Comparison of ENCODE assay signal across 12 mouse cellular contexts in the genomic region with DNA sequence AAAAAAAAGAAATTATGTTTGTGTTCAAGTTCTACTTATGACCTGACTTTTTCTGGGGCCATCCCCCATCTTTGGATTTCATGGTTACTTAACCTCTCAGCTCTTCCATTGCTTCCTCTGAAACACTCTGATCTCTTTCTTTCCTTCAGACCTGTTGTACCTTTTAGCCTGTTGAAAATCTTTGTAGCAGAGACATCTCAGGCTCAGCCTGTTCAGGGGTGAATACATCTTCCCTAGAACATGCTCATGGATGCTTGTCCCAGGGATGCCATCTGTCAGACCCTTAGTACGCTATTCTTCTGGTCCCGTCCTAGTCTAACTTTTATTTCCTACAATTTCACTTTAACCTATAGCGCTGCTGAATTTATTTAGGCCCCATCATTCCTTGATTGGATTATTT. TPM values are rescaled to one million over a fixed set of nuclear protein-coding genes. Genes with fewer than 3 reads are reported as not detected.
DNase-seq lines count a peak whose midpoint lies in the region; ATAC-seq and TF ChIP-seq lines count a peak whose summit lies in the region.
"Had no signal": no experiment of that assay in that cellular context is flagged by ENCODE, and none has a peak within 500 bp of the region (broad histone marks: within the 10 kb centered on the region; RNA-seq: fewer than 3 reads in every experiment).

No protein-coding gene starts in this region.

- no peak for TF ChIP-seq POLR2A in lung, adult 2 months (IDR thresholded peaks at IDR 0.05; ENCODE audit: borderline replicate concordance, extremely low read depth, low read depth, low read length)

- 0 out of 2 replicates have a peak overlapping the region, but pooled peaks have one; percentile 93 for H3K27ac ChIP-seq in hindbrain, embryonic 14.5 days
- no peak overlapping the region for H3K27ac ChIP-seq in hindbrain, embryonic 11.5 days (ENCODE audit: low read depth, low read length)
- no peak overlapping the region for H3K27ac ChIP-seq in lung, embryonic 14.5 days (ENCODE audit: low read depth)
- H3K27ac ChIP-seq in embryonic facial prominence, embryonic 14.5 days (replicated peaks; ENCODE audit: low read depth, low read length) = 0 out of 2 replicates have a peak overlapping the region, but pooled peaks have one; percentile 94
- H3K27ac ChIP-seq in midbrain, embryonic 13.5 days = no peak overlapping the region
- H3K27ac ChIP-seq: liver, embryonic 15.5 days had no signal

- H3K27me3 ChIP-seq in hindbrain, embryonic 14.5 days (ENCODE audit: control insufficient read depth, insufficient read depth, low read length) = no peaks in the 10 kb centered on the region
- no peaks in the 10 kb centered on the region for H3K27me3 ChIP-seq in hindbrain, embryonic 11.5 days (ENCODE audit: control insufficient read depth, insufficient read depth, low read length)
- H3K27me3 ChIP-seq in lung, embryonic 14.5 days (ENCODE audit: insufficient read depth, low read length) = no peaks in the 10 kb centered on the region
- no peaks in the 10 kb centered on the region for H3K27me3 ChIP-seq in embryonic facial prominence, embryonic 14.5 days (replicated peaks; ENCODE audit: control insufficient read depth, insufficient read depth, low read length)
- peaks cover 8% of the 10 kb centered on the region for H3K27me3 ChIP-seq in midbrain, embryonic 13.5 days

- no peak for DNase-seq in hindbrain, embryonic 14.5 days (ENCODE audit: low spot score)
- no peak for DNase-seq in hindbrain, embryonic 11.5 days (ENCODE audit: low spot score)
- no peak for DNase-seq in lung, embryonic 14.5 days
- DNase-seq in lung, adult 2 months = no peak
- DNase-seq in embryonic facial prominence, embryonic 14.5 days (ENCODE audit: low spot score) = no peak
- DNase-seq in right cerebral cortex, postnatal 36 days (ENCODE audit: low spot score in 2 of 2) = no peak

- H3K4me2 ChIP-seq in hindbrain, embryonic 14.5 days (replicated peaks) = no peak overlapping the region
- no peak overlapping the region for H3K4me2 ChIP-seq in hindbrain, embryonic 11.5 days (replicated peaks; ENCODE audit: low read depth, low read length)
- H3K4me2 ChIP-seq in lung, embryonic 14.5 days = peak overlapping the region; percentile 67; the same call in 1 of the 2 replicates
- no peak overlapping the region; the same call in 1 of the 2 replicates for H3K4me2 ChIP-seq in embryonic facial prominence, embryonic 14.5 days (ENCODE audit: low read depth, low read length)
- 0 out of 2 replicates have a peak overlapping the region, but pooled peaks have one; percentile 65 for H3K4me2 ChIP-seq in midbrain, embryonic 13.5 days (replicated peaks)

- no peak for TF ChIP-seq CTCF in lung, embryonic 14.5 days (IDR thresholded peaks at IDR 0.05; ENCODE audit: low read depth)
- TF ChIP-seq CTCF in lung, adult 2 months (IDR thresholded peaks at IDR 0.05; ENCODE audit: insufficient read depth, low read length) = no peak

- H3K4me3 ChIP-seq in hindbrain, embryonic 14.5 days (replicated peaks; ENCODE audit: low read length) = 0 out of 2 replicates have a peak overlapping the region, but pooled peaks have one; percentile 95
- no peak overlapping the region for H3K4me3 ChIP-seq in hindbrain, embryonic 11.5 days (ENCODE audit: low read depth, low read length)
- H3K4me3 ChIP-seq in lung, embryonic 14.5 days (ENCODE audit: low read depth, low read length) = no peak overlapping the region
- no peak overlapping the region for H3K4me3 ChIP-seq in lung, adult 2 months (replicated peaks; ENCODE audit: extremely low read depth, low read depth, low read length)
- no peak overlapping the region for H3K4me3 ChIP-seq in embryonic facial prominence, embryonic 14.5 days (ENCODE audit: low read depth, low read length)
- no peak overlapping the region for H3K4me3 ChIP-seq in midbrain, embryonic 13.5 days (replicated peaks)

- H3K4me1 ChIP-seq in hindbrain, embryonic 14.5 days (replicated peaks; ENCODE audit: control insufficient read depth, insufficient read depth, low read length) = peaks cover 25% of the 10 kb centered on the region
- H3K4me1 ChIP-seq in hindbrain, embryonic 11.5 days (replicated peaks; ENCODE audit: control insufficient read depth, insufficient read depth, low read length) = peaks cover 5% of the 10 kb centered on the region
- peaks cover 18% of the 10 kb centered on the region for H3K4me1 ChIP-seq in lung, embryonic 14.5 days (ENCODE audit: insufficient read depth)
- H3K4me1 ChIP-seq in lung, adult 2 months (ENCODE audit: control insufficient read depth, insufficient read depth, low read length) = peaks cover 7% of the 10 kb centered on the region; the same call in 1 of the 2 replicates
- H3K4me1 ChIP-seq in embryonic facial prominence, embryonic 14.5 days (ENCODE audit: control insufficient read depth, insufficient read depth, low read length) = peaks cover 14% of the 10 kb centered on the region
- H3K4me1 ChIP-seq in midbrain, embryonic 13.5 days (replicated peaks) = peaks cover 41% of the 10 kb centered on the region

- no peaks in the 10 kb centered on the region for H3K36me3 ChIP-seq in hindbrain, embryonic 14.5 days (replicated peaks; ENCODE audit: control insufficient read depth, insufficient read depth)
- no peaks in the 10 kb centered on the region for H3K36me3 ChIP-seq in hindbrain, embryonic 11.5 days (ENCODE audit: control insufficient read depth, insufficient read depth, low read length)
- no peaks in the 10 kb centered on the region for H3K36me3 ChIP-seq in lung, embryonic 14.5 days (ENCODE audit: insufficient read depth)
- no peaks in the 10 kb centered on the region for H3K36me3 ChIP-seq in embryonic facial prominence, embryonic 14.5 days (ENCODE audit: control insufficient read depth, insufficient read depth, low read length)
- no peaks in the 10 kb centered on the region for H3K36me3 ChIP-seq in midbrain, embryonic 13.5 days
- H3K36me3 ChIP-seq: liver, embryonic 15.5 days; midbrain, embryonic 12.5 days had no signal

- H3K9ac ChIP-seq in hindbrain, embryonic 14.5 days = no peak overlapping the region
- H3K9ac ChIP-seq in hindbrain, embryonic 11.5 days (ENCODE audit: low read depth, low read length) = no peak overlapping the region
- no peak overlapping the region for H3K9ac ChIP-seq in lung, embryonic 14.5 days
- no peak overlapping the region for H3K9ac ChIP-seq in embryonic facial prominence, embryonic 14.5 days (ENCODE audit: low read depth, low read length)
- H3K9ac ChIP-seq in midbrain, embryonic 13.5 days (replicated peaks) = no peak overlapping the region

- no peaks in the 10 kb centered on the region for H3K9me3 ChIP-seq in hindbrain, embryonic 14.5 days (ENCODE audit: control insufficient read depth, low read length)
- no peaks in the 10 kb centered on the region for H3K9me3 ChIP-seq in hindbrain, embryonic 11.5 days (ENCODE audit: control insufficient read depth, low read length)
- no peaks in the 10 kb centered on the region for H3K9me3 ChIP-seq in lung, embryonic 14.5 days (ENCODE audit: low read depth, low read length)
- no peaks in the 10 kb centered on the region for H3K9me3 ChIP-seq in embryonic facial prominence, embryonic 14.5 days (ENCODE audit: control insufficient read depth, low read length)
- no peaks in the 10 kb centered on the region for H3K9me3 ChIP-seq in midbrain, embryonic 13.5 days
- H3K9me3 ChIP-seq: liver, embryonic 15.5 days; midbrain, embryonic 12.5 days had no signal

- no peak for ATAC-seq in hindbrain, embryonic 14.5 days (ENCODE audit: low FRiP score)
- ATAC-seq in hindbrain, embryonic 11.5 days (ENCODE audit: low FRiP score) = no peak
- ATAC-seq in lung, embryonic 14.5 days (ENCODE audit: insufficient read depth) = no peak
- ATAC-seq in embryonic facial prominence, embryonic 14.5 days (ENCODE audit: low read depth) = no peak
- ATAC-seq in midbrain, embryonic 13.5 days = no peak

- WGBS in hindbrain, embryonic 14.5 days = 81% methylated on average over 3 of the region's 3 CpGs
- WGBS in hindbrain, embryonic 11.5 days = 73% methylated on average over 3 of the region's 3 CpGs
- WGBS in lung, embryonic 14.5 days = 71% methylated on average over 3 of the region's 3 CpGs
- WGBS in lung, adult 2 months = 82% methylated on average over 3 of the region's 3 CpGs
- 70% methylated on average over 3 of the region's 3 CpGs for WGBS in embryonic facial prominence, embryonic 14.5 days
- WGBS in midbrain, embryonic 13.5 days = 80% methylated on average over 3 of the region's 3 CpGs

RNA-seq across cellular contexts. Expression of a gene that starts 0.7 kb away (rescaled TPM):
- 83.0 TPM in 2 replicates for polyA plus RNA-seq in hindbrain, embryonic 14.5 days (2014; fragmentation: Nextera tagmentation; extraction: Ambion mirVana)
- 94.7 and 102 TPM in 2 replicates for polyA plus RNA-seq in hindbrain, embryonic 11.5 days (2014; fragmentation: Nextera tagmentation; extraction: Ambion mirVana)
- 54.7 and 59.0 TPM in 2 replicates for polyA plus RNA-seq in lung, embryonic 14.5 days (2014; fragmentation: Nextera tagmentation; extraction: Ambion mirVana)
- 10.1 TPM in 2 replicates for polyA plus RNA-seq in lung, adult 2 months (2012; rRNA removed)
- 63.0 and 68.5 TPM in 2 replicates for polyA plus RNA-seq in embryonic facial prominence, embryonic 14.5 days (2014; fragmentation: Nextera tagmentation; extraction: Ambion mirVana)
- 110 and 111 TPM in 2 replicates for polyA plus RNA-seq in midbrain, embryonic 13.5 days (2015; fragmentation: Nextera tagmentation; extraction: Ambion mirVana)

RNA-seq across cellular contexts. Expression of a gene that starts 9.7 kb away (rescaled TPM):
- not detected in 2 replicates for polyA plus RNA-seq in hindbrain, embryonic 14.5 days (2014; fragmentation: Nextera tagmentation; extraction: Ambion mirVana)
- polyA plus RNA-seq in hindbrain, embryonic 11.5 days (2014; fragmentation: Nextera tagmentation; extraction: Ambion mirVana) = not detected in 2 replicates
- 0.27 TPM in 1 of 2 replicates, not detected in the other for polyA plus RNA-seq in lung, embryonic 14.5 days (2014; fragmentation: Nextera tagmentation; extraction: Ambion mirVana)
- polyA plus RNA-seq in lung, adult 2 months (2012; rRNA removed) = not detected in 2 replicates
- not detected in 2 replicates for polyA plus RNA-seq in embryonic facial prominence, embryonic 14.5 days (2014; fragmentation: Nextera tagmentation; extraction: Ambion mirVana)
- polyA plus RNA-seq in midbrain, embryonic 13.5 days (2015; fragmentation: Nextera tagmentation; extraction: Ambion mirVana) = not detected in 2 replicates
- polyA plus RNA-seq: heart, embryonic 16.5 days; liver, embryonic 15.5 days; midbrain, embryonic 12.5 days; small intestine, adult 2 months; stomach, embryonic 16.5 days had no signal

Comparison
In these comparisons a context has a peak if more than half of its experiments do, and no peak if none do; other contexts are left out.
1. H3K27ac ChIP-seq: peak in hindbrain, embryonic 14.5 days (single experiment) and embryonic facial prominence, embryonic 14.5 days (single experiment); none in hindbrain, embryonic 11.5 days (single experiment), lung, embryonic 14.5 days (single experiment) and midbrain, embryonic 13.5 days (single experiment).
2. H3K4me2 ChIP-seq: peak in lung, embryonic 14.5 days (single experiment) and midbrain, embryonic 13.5 days (single experiment); none in hindbrain, embryonic 14.5 days (single experiment), hindbrain, embryonic 11.5 days (single experiment) and embryonic facial prominence, embryonic 14.5 days (single experiment).